Mouse (Mus musculus) lung, postnatal 0 days (tissue): Measurements from ENCODE around the gene Trp53rka.

Experiments
- CTCF ChIP-seq: IDR thresholded peaks from 2 replicates; pipeline ENCODE4 v1.5.1; 2016; ENCODE audit warnings: antibody characterized with exemption, mild to moderate bottlenecking
- EP300 ChIP-seq: IDR thresholded peaks from 2 replicates; pipeline ENCODE4 v1.6.1; 2016; ENCODE audit warnings: antibody characterized with exemption, mild to moderate bottlenecking, control low read depth

DNA sequence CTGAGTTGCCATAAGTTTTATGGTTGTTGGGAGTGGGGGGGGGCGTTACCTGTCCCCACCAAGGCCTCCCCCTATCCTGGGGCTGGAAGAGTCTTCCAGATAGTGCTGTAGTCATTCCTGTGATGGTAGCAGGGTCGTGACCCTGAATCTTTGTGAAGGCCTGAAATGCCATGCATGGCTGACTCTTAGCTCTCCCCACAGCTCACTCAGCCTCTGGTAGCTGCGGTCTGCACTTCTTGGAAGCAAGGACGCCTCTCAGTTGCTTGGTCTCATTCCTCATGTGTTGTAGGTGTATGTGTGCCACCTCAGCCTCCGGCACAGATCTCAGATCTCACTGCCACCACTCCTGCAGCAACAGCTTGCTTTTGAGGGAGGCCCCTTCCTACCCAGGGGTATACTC is 17.3 kb downstream of the Trp53rka start:
- TF ChIP-seq CTCF (no peak), EP300 (no peak)
